Mouse (Mus musculus) WW6 (cell line): Measurements from ENCODE around the gene Ccdc113.

ENCODE experiments used
- DNase-seq: peaks from one replicate; pipeline ENCODE4 v3.0.0-alpha.2; 2013; ENCODE audit warnings: low read depth, low spot score

The Ccdc113 gene

GRCm38 (mm10) chr8:95533584-95534387, at the start of gene Ccdc113:
TSS of gene Ccdc113 (plus strand) at chr8:95534085.
- DNase-seq: peak; percentile 78

DNA sequence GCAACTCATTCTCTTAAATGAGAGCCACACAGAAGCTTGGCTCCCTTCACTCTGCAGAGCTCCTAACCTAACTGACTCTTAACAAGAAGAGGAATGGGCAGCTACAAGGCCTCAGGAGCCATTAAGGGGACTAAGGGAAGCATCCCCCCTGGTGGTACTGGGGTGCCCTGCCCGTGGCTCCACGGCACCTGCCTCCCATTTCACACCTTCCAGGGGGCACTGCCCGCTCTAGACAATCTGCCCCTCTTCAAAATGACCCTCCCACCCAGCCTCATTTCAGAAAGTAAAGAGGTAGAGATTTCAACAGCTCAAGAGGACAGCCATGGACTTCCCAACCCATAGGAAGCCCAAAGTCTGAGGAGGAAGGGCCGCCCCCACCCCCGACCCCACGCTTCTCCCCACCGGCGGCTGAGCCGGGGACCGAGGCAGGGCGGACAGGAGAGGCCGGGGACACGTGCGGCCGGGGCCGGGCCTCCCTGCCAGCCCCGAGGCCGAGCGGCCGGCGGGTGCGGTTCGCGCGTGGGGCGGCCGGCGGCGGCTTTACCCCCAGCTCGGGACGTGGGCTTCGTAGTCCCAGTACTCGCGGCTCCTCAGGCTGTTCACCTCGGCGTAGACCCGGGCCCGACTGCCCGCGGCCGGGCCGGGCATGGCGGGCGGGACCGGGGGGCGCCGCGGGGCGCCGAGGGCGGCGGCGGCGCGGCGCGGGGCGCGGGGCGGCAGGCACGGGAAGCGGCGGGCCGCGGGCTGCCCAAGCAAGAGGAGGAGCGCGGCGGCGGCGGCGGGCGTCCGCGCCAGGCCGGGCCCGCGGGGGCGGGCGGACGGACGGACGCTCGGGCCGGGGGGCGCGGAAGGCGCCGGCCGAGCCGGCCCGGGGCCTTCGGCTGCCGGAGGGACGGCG, 45.8 kb upstream of the Ccdc113 start:
- DNase-seq: no peak

DNA sequence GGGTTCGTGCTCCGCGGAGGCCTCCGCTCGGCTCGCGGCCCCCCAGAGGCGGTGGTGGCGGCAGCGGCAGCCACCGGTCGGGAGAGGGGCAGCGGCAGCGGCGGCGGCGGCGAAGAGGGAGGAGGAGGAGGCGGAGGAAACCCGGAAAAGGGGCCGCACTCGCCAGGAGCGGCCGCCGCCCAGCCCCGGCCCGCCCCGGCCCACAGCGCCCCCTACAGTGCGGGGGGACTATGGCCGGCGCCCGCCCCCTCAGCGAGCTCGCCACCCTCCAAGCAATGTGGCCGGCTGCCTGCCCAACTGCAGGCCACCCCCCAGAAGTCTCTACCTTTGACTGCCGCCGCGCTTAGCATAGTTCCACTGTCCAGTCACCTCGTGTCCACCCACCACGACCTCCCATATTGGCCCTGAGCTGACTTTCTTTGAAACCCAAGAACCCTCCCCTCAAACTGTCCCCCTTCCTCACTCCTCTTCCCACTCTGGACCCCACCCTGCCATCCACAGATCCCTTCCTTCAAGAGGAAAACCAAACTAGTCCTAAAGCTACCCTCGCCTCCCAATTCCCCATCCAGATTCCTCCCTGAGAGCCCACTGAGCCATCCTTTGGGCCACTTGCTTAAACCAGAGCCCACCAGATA, 45.1 kb upstream of the Ccdc113 start:
- DNase-seq: peak; percentile 42

DNA sequence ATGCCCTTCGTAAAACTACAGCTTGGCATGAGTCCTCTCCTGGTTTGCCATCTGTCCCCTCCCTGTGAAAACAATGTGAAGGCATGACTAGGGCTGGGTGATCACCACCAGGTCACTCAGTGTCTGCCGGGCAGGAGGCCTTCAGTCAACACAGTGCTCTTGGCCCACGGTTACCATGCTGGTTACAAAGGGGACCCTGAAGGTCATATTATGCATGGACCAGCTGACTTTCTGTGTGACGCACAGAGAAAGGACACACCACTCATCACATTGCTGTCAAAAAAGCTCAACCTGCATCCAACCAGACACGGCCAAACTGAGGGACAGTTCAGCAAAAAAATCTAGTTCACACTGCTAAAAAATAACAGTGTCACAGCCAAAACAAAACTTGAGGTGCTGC, 43.9 kb upstream of the Ccdc113 start, which contains the start of gene Csnk2a2:
Csnk2a2 (minus strand) TSS at position 34 of the 400 bp plus-strand sequence.
- DNase-seq: no peak

DNA sequence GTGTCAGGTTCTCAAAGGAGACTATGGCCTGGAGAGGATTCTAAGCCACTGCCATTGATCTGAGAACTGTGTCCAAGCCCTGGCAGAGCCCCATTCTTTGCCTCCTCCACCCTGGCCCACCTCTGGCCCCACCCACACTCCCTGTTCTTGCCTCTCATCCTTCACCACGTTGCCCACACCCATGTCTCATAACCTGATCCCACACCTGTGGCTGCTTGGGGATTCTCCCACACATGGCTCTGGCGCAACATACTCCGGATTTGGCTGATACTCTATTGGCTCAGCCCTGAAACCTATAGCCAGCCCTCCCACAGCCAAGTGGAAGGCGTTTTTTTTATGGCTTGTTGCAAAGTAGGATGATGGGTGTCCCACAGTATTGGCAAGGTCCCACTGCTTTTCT, 41.8 kb upstream of the Ccdc113 start:
- DNase-seq: no peak

DNA sequence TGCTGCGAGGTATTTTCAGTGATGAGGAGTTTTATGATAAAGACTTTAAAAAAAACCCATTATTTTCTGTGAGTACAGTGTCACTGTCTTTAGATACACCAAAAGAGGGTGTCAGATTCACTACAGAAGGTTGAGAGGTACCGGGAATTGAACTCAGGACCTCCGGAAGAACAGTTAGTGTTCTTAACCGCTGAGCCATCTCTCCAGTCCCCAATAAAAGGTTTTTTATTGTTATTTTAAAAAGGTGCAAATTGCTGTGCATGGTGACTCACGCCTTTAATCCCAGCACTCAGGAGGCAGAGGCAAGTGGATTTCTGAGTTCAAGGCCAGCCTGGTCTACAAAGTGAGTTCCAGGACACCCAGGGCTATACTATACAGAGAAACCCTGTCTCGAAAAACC, 38.4 kb upstream of the Ccdc113 start:
- DNase-seq: no peak

GRCm38 (mm10) chr8:95496420-95496819, 37.5 kb upstream of the Ccdc113 start:
- DNase-seq: no peak

GRCm38 (mm10) chr8:95497821-95498220, 36.1 kb upstream of the Ccdc113 start:
- DNase-seq: no peak

DNA sequence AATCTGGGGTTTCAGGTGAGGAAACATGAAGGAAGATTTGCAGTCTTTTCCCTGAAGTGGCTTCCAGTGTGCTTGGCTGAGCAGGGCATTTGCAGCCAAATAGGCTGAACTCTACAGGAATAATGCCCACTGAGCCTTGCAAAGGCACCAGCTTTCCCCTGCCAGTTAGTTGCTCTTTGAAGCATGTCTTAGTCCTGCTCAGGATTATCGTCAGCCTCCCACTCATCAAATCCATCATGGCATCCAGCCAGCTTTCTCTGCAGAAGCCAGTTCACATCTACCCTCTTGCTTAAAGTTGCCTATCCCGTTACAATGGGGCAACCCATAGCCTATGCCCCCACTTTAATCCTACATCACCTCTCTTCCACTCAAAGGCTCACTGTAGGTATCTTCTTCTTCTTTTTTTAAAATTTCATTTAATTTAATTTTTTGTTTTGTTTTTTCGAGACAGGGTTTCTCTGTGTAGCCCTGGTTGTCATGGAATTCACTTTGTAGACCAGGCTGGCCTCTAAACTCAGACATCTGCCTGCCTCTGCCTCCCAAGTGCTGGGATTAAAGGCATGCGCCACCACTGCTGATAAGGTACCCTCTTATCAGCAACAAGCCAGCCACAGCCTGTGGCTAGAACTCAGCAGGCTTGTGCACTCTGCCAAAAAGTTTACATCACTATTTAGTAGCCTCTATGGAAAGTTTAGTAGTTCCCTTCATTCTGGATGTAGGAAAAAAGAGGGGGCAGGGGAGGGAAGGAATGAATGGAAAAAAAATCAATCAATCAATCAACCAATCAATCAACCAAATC, 34.4 kb upstream of the Ccdc113 start:
- no peak for DNase-seq

- DNase-seq: no peak
Measured at GRCm38 (mm10) chr8:95500436-95500835, 33.4 kb upstream of the Ccdc113 start.

- DNase-seq: no peak
Measured at GRCm38 (mm10) chr8:95502431-95502830, 31.5 kb upstream of the Ccdc113 start.

DNA sequence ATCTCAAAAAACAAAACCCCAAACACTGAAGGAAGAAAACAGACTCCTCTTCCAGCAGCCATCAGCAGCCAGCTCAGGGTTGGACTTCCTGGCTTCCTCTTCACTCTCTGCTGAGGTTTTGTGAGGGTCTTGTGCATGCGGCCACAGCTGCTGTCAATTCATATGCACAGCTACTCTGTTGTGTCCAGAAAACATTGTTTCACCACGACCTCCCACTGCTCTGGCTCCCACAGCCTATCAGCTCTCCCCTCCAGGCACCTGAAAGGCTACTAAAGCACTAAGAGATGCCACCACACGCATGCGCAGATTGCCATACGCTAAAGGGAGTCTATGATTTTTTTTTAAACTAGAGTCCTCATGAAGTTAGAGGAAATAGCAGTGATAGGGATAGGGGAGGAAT, 29.1 kb upstream of the Ccdc113 start:
- DNase-seq: no peak

GRCm38 (mm10) chr8:95505606-95506005, 28.3 kb upstream of the Ccdc113 start:
- no peak for DNase-seq

GRCm38 (mm10) chr8:95506245-95506644, 27.6 kb upstream of the Ccdc113 start:
- DNase-seq: no peak

GRCm38 (mm10) chr8:95512257-95512656, 21.6 kb upstream of the Ccdc113 start:
- no peak for DNase-seq

- DNase-seq: no peak
Measured at GRCm38 (mm10) chr8:95513219-95513618, 20.7 kb upstream of the Ccdc113 start.

- DNase-seq: no peak
Measured at GRCm38 (mm10) chr8:95516928-95517327, 17.0 kb upstream of the Ccdc113 start.

- DNase-seq: no peak
Measured at GRCm38 (mm10) chr8:95523991-95524390, 9.9 kb upstream of the Ccdc113 start.

DNA sequence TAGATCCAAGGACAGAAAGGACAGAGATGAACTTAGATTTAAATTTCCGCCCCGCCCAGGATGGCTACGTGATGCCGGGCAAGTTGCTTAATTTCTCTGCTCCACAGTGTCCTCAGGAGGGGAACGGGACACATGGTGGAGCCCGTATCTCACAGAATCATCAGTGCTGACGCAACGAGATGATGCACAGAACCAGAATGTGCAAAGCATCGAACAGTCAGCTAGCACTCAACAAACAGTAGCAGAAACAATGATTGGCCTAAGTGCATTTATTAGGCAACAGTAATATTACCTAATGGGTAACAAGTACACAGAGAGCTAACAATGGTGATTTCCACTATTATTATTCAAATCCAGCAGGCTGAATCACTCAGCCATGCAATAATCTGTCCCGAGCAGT, 5.7 kb upstream of the Ccdc113 start:
- no peak for DNase-seq

DNA sequence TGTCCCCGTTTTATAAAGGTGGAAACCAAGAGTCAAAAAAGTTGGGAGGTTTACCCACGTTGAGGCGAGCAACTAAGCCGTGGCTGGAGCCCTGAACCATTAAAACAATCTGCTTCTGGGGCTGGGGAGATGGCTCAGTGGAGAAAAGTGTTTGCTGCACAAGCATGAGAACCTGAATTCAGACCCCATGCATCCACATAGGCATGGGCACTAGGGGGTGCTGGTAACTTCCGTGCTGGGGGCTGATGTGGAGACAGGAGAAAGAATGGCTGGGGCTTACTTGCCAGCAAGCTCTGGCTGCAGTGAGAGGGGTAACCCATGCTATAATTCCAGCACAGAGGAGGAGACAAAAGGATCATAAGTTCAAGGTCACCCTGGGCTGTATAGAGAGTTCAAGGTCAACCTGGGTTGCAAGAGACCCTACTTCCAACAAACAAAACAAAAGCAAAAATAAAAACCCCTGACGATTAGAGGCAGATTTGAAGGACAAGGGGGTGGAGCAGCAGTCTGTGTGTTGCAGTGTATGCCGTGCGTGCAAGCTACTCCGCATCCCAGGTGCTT, 5.1 kb upstream of the Ccdc113 start:
- DNase-seq: no peak

- DNase-seq: no peak
Measured at GRCm38 (mm10) chr8:95532206-95532605, 1.7 kb upstream of the Ccdc113 start.
